Mouse (Mus musculus): ENCODE results near the gene Scly. TPM values are rescaled to one million over a fixed set of nuclear protein-coding genes. Genes with fewer than 3 reads are reported as not detected.

The Scly gene
- total RNA-seq, 2 experiments from 2014 or later = 10.4 to 10.5 TPM

GRCm38 (mm10) chr1:91350841-91351240 lies 52.7 kb downstream of the Scly start, which contains the start of gene Klhl30:
Klhl30 (plus strand) TSS chr1:91351016.
- intact Hi-C loops (cut with DNase I) = no loop called here
- no peak for DNase-seq (ENCODE audit: extremely low spot score in 1 of 2, low spot score in 2 of 2)

GRCm38 (mm10) chr1:91351249-91351648 lies 53.1 kb downstream of the Scly start:
- DNase-seq (ENCODE audit: extremely low spot score in 1 of 2, low spot score in 2 of 2) = no peak
- intact Hi-C loops (cut with DNase I) = no loop called here

- intact Hi-C loops (cut with DNase I) = no loop called here
- no peak for DNase-seq (ENCODE audit: extremely low spot score in 1 of 2, low spot score in 2 of 2)
These were observed 54.1 kb downstream of the Scly start for GRCm38 (mm10) chr1:91352277-91352676.

GRCm38 (mm10) chr1:91356105-91356504 lies 58.0 kb downstream of the Scly start:
- intact Hi-C loops (cut with DNase I) = no loop called here
- no peak for DNase-seq (ENCODE audit: extremely low spot score in 1 of 2, low spot score in 2 of 2)

- intact Hi-C loops (cut with DNase I) = no loop called here
- DNase-seq (ENCODE audit: extremely low spot score in 1 of 2, low spot score in 2 of 2) = no peak
These were observed 64.0 kb downstream of the Scly start for GRCm38 (mm10) chr1:91362113-91362512.

GRCm38 (mm10) chr1:91364822-91365644 lies 66.9 kb downstream of the Scly start:
- intact Hi-C loops (cut with DNase I) = no loop called here
- DNase-seq (ENCODE audit: extremely low spot score in 1 of 2, low spot score in 2 of 2) = no peak

- DNase-seq (ENCODE audit: extremely low spot score in 1 of 2, low spot score in 2 of 2) = no peak
- intact Hi-C loops (cut with DNase I) = no loop called here
These were observed 67.7 kb downstream of the Scly start for GRCm38 (mm10) chr1:91365816-91366214.

- peak in 1 of 2 experiments; percentile 77 for DNase-seq (ENCODE audit: extremely low spot score in 1 of 2, low spot score in 2 of 2)
- intact Hi-C loops (cut with DNase I) = no loop called here
These were observed 68.3 kb downstream of the Scly start, which contains the start of gene Erfe for GRCm38 (mm10) chr1:91366215-91367108. Erfe (plus strand) TSS chr1:91366430.

GRCm38 (mm10) chr1:91367295-91367694 lies 69.2 kb downstream of the Scly start:
- intact Hi-C loops (cut with DNase I) = no loop called here
- DNase-seq (ENCODE audit: extremely low spot score in 1 of 2, low spot score in 2 of 2) = no peak

GRCm38 (mm10) chr1:91369408-91369807 lies 71.3 kb downstream of the Scly start:
- DNase-seq (ENCODE audit: extremely low spot score in 1 of 2, low spot score in 2 of 2) = no peak
- intact Hi-C loops (cut with DNase I) = no loop called here

- DNase-seq (ENCODE audit: extremely low spot score in 1 of 2, low spot score in 2 of 2) = no peak
- intact Hi-C loops (cut with DNase I) = loop anchor here (10.0 kb wide), 1 partner anchor 245 kb away; no protein-coding TSS in a partner anchor
These were observed 71.9 kb downstream of the Scly start for GRCm38 (mm10) chr1:91370055-91370454.

Other genes starting within 250 kb of the Scly start
- gene Rbm44, start 153.2 kb upstream of the Scly start, total RNA-seq (2021) = under 1 TPM; 0.24 to 0.36 TPM
- 10 to 100 TPM; 33.9 to 37.5 TPM for gene Ramp1, start 118.5 kb upstream of the Scly start, total RNA-seq (2021)
- gene Ube2f, start 48.0 kb upstream of the Scly start, total RNA-seq (2021) = 10 to 100 TPM; 47.5 to 50.0 TPM
- gene Espnl, start 23.7 kb downstream of the Scly start, total RNA-seq (2021) = under 1 TPM; 0.13 to 0.14 TPM
- not detected for gene Klhl30, start 52.7 kb downstream of the Scly start, total RNA-seq (2021)
- under 1 TPM; 0.39 to 0.41 TPM for gene Erfe, start 68.1 kb downstream of the Scly start, total RNA-seq (2021)
- 10 to 100 TPM; 62.9 to 68.6 TPM for gene Ilkap, start 100.5 kb downstream of the Scly start, total RNA-seq (2021)
- gene Hes6, start 115.7 kb downstream of the Scly start, total RNA-seq (2021) = 10 to 100 TPM; 26.6 to 27.3 TPM
- 10 to 100 TPM; 14.6 to 16.0 TPM for gene Per2, start 161.0 kb downstream of the Scly start, total RNA-seq (2021)
- gene Traf3ip1, start 196.3 kb downstream of the Scly start, total RNA-seq (2021) = 10 to 100 TPM; 13.7 to 14.4 TPM
- gene Asb1, start 242.2 kb downstream of the Scly start, total RNA-seq (2021) = 10 to 100 TPM; 38.8 to 44.4 TPM